Mouse (Mus musculus) fat pad, adult 2 months (tissue): Measurements from ENCODE around the gene Ntmt1.

ENCODE experiments used
- DNase-seq: peaks from one replicate; pipeline ENCODE4 v3.0.0-alpha.2; 2011; ENCODE audit warnings: low read depth, low spot score; ENCODE audit errors: extremely low read depth

The Ntmt1 gene

DNA sequence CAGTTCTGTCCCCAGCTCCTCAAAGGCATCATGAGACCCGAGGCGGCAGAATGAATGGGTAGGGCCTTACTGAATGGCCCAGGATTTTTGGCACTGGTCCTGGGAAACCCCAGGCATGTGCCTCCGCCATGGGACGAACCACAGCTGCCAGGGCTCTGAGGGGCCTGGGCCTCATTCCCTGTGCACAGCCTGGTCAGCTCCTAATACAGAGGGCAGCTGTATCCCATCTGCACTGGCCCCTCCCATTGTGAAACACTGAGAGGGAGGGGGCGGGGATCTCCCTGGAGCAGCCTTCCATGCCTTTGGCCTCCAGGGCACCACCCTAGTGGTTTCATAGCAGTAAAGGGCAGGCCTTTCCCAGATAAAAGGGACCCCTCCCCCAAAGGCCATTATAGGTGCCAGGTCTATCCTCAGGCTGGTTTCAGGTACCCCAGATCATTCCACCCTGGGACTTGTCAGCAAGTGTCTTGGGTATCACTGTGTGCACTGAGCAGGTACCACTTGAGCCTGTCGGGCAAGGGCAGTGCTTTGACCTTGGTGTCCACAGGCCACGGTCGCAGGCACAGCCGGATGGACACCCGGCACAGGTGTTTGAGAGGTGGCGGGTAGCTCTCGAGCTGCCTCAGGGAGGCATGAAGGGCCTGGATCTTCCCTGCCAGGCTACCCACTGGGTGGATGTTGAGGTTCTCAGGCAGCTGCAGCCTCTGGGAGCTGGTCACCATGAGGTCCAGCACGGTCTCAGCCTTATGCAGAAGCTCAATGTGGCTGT lies 15.9 kb downstream of the Ntmt1 start:
- DNase-seq: no peak

DNA sequence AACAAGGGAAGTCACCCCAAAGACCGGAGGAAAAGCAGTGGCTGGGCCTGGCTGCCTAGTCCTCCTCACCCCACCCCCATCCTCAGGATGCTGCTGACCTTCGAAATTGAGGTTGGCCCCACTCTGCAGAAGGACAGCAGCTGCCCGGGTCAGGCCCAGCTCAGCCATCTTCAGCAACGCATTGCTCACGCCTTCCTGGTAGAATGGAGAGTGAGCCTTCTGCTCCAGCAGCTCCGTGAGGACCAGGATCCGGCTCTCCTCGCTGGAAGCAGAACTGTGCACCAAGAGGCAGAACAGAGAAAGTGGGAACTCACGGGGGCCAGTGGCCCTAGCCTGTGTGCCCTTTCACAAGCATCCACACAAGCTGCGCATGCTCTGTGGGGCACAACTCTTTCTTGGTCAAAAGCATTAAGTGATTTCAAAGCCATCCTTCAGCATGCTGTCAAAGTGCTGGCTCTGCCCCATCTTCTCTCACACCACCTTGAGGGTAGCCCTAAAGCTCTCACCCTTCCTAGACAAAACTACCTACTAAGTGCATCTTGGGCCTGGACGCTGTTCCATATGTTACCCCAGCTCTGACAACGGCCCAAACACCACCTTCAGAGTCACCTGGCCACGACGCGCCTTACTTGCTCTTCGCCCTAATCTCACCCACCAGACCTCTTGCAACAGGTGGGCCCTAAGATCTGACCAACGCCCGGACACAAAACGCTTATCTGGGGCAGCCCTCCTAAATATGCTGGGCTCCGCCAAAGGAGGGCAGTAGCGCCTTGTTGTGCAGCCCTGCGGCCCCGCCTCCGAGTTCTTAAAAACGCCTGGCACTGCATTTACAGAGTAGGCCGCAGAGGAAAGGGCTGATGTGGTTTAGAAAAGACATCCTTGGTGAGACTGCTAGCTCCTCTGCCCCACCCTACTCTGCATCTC lies 19.5 kb downstream of the Ntmt1 start:
- no peak for DNase-seq

DNA sequence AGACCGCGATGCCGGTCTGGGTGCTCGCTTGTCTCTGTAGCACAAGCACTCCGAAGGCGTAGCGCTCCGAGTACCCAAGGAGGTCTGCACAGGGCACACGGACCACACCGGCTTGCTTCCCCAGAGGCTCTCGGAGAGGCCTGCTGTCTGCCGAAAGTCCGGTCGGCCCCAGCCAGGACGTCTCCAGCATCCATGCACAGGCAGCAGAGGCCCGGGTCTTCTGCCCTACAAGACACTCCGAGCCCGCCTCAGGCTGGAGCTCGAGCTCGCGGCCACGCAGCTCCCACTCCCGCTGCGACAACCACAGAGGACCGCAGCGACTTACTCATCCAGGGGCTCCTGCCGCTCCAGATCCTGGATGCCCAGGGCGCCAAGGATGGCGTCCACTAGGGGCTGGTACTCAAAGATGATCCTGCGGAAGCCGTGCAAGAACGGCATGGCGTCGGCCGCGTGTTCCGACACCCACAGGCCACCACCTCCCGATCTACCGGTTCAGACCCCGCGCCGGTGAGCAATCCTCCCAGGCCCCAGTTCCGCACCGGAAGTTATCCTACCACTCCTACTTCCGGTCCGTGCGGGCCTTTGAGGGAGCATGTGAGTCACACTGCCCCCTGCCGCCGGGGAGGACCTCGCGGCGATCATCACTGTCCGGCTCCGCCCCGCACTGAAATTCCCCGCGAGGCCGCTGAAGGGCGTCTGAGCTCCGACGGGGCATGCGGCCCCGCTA lies 20.3 kb downstream of the Ntmt1 start:
- DNase-seq: no peak

DNA sequence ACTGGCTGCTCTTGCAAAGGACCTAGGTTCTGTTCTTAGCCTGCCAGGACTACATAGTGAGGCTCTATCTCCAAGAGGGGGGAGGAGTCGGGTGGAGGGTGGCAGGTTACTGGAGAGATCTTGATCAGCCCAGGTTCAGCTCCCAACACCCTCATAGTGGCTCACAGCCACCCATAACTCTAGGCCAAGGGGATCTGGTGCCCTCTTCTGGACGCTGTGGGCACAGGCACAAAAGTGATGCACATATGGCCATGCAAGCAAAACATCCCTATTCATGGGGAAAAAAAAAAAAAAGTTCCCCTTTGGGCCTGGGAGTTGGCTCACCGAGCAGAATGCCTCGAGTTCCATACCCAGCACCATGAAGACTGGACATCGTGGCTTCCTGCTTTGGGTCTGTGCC lies 21.7 kb downstream of the Ntmt1 start:
- DNase-seq: no peak

DNA sequence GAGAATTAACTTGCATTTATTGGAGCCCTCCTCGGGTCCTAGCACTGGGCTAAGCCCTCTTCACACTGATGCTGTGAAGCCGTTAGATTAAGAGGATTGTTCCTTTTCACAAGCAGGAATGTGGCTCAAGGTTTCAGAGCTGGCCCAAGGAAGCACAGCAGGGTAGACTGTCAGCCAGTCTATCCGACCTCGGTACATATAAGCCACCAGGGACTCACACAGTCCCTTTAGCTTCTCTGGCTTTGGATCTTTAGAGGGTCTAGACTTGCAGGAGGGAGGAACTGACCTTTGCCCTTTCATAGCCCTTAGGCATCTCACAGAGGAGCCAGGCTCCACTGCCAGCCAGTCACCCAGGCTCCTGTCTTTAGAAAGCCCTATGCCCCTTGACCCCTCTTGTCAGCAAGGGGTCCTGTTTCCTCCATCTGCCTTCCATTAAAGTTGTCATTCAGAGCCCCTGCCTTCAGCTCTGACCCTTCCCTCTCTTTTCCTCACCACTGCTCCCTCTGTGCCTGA lies 22.7 kb downstream of the Ntmt1 start, which contains the start of gene Asb6:
Asb6 (minus strand) TSS at position 51 of the 513 bp plus-strand sequence.
- no peak for DNase-seq

DNA sequence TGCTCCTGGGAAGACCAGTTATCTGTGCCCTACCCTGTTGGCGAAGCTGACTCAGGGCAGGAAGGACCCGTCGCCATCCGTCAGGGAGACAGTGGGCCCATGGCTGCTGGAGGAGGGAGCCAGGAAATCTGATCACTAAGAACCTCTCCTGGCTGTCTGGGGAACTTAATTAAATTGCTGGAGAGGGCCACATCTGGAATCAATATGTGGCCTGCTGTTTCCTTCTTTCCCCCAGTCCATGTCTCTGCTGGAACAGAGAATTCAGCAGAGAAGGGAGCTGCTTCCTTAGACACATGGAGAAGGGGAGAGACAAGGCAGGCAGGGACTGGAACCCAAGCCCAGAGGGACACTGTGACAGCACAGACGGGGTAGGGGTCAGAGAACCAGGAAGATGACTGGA lies 26.0 kb downstream of the Ntmt1 start:
- DNase-seq: no peak

DNA sequence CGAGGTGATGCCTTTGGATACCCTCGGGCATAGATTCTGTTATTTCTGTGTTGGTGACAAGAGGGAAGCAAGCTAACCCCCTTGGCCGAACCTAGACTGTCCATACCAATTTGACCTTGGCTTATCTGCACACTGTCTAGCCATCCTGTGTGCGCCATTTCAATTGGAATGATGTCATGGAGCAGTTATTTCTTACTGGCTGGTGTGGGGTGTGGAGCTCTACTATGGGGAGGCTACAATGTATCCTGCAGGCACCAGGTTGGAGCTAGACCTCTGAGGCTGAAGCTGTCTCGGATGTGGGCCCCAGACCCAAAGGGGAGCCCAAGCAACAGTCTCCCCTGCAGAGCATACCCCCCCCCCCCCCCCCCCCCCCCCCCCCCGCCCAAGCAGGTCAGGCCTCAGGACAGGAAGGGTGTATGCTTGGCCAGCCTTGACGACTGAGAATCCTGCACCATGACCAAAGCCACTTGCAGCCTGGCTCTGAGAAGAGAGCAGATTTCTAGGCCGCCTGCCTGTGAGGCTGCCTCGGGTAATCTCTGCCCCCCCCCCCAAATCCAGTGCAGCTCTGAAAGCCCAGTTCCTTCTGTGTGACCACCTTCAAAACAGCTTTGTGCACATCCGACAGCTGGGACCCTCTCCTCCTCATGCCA lies 26.9 kb downstream of the Ntmt1 start, which contains the start of gene Prrx2:
Prrx2 (plus strand) TSS at position 600 of the 650 bp plus-strand sequence.
- DNase-seq: no peak

DNA sequence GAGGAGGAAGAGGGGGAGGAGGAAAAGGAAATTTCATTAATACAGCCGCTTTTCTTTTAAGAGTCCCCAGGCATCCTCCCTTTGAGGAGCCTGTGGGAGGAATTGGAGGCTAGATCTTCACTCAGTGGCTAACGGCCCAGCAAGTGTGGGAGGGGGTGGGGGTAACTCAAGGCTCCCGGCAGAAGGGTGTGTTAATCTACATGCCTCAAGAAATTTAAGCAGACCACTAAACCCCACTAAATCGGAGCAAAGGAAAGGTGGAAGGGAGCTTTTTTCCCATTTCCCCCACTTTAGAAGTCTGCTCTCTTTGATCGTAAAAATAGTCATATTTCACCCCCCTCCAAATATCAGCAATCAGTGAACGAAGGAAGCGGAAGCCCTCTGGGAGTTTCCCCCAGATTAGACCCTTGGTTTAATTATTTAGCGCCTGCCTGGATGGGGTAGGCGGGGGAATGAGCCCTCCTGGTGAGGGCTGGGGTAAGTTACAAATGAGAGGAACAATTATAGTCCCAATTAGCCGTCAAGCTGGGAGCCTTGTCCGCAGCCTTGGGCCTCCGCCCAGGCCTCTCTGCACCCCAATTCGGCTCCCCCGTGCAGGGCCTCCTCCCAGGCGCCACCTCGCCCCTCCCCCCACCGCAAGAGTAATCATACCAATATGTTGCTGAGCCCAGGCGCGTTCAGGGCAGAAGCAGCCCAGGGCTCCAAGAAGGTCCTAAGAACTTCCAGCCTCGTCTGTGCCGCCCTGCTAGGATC lies 28.8 kb downstream of the Ntmt1 start:
- no peak for DNase-seq

DNA sequence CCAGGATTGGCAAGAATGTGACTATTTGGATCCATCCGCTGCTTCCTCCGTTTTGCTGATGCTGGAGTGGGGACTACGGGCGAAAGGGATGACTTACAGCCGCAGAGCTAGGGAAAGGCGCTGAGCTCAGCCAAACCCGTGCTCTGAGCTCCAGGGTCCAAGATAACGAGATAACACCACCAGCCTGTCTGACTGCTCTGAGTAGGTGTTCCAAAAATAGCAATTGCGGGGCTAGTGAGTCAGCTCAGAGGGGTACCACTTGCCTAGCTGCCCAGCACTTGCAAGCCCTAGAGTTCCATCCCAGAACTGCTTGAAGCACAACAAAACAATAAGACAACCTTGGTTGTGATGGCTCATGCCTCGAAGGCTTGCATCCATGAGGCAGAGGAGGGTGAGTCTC lies 35.0 kb downstream of the Ntmt1 start:
- DNase-seq: no peak

DNA sequence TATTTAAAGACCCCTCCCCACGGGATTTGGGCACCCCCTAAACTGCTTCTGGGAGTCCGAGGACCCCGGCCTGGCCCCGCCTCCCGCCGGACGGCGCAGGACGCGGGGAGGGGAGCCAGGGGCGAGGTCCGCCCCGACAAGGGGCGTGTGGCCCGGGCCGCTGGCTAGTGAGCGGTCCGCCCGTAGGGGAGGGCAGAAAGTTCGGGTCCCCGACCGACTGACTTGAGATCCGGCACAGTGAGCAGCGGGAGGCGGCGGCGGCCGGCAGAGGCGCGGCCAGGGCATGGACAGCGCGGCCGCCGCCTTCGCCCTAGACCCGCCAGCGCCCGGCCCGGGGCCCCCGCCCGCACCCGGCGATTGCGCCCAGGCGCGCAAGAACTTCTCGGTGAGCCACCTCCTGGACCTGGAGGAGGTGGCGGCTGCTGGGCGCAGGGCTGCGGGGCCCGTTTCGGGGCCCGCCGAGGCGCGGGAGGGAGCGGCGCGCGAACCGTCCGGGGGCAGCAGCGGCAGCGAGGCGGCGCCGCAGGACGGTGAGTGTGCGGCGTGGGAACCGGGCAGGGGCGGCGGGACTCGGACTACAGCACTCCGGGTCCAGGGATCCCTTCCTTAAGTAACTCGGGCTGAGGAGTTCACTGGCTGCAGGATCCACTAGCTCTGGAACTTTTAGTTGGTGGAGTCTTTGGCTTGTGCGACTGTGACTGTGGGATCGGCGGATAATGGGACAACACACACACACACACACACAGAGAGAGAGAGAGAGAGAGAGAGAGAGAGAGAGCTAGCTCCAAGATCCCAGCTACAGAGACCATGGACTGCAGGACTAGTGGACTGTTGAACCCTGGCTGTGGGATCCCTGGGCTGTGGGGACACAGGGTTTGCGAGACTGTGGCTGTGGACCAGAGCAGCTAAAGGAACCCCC lies 37.8 kb downstream of the Ntmt1 start:
- no peak for DNase-seq

DNA sequence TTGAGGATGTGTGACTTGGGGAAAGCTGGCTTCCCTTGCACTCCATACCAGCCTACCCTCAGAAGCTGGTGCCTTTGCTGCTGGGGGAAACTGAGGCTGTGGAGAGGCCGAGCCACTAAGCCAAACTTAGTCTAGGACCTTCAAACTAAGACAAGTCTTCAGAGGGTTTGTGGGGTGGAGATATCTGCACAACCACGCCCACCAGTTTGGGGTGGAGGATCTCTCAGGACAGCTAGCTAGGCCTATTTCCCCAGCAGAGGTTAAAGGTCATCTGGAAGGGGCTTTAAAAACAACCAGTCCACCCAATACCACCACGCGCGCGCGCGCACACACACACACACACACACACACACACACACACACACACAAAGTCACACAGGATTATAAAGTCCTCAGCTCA lies 38.6 kb downstream of the Ntmt1 start:
- DNase-seq: no peak

DNA sequence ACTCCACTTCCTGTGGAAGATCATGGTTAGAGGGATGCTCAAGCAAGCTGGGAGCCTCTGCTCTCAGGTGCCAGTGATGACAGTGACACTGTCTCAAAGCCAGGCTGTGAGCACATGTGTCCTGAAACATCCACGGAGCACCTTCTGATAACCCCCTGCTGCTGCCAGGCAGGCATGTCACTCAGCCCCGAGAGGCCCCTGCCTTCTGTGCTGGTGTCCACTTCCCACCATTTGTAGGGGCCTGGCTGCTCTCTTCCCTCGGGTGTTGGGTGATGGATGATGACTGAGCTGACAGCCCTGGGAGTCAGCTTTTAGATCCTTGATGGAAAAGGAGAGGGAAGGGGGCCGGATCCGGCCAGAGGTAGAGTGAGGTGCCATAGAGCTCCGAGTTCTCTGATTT lies 39.1 kb downstream of the Ntmt1 start:
- no peak for DNase-seq

DNA sequence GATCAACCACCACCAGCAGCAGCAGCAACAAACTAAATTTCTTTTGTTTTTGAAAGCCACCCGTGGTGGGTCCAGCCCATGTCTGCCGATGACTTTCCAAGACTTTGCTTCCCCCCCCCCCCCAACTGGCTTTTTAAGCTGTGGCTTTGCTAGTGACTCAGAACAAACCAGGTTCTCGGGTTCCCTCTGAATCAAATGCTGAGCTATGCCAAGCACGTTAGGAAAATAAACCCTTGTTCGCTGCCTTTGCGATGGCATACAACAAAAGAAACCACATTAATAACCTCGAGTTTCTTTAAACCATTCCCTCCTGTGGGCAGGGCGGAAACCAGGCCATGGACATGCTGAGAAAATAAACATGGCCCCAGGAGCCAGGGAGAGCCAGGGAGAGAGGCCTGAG lies 40.6 kb downstream of the Ntmt1 start:
- DNase-seq: no peak

DNA sequence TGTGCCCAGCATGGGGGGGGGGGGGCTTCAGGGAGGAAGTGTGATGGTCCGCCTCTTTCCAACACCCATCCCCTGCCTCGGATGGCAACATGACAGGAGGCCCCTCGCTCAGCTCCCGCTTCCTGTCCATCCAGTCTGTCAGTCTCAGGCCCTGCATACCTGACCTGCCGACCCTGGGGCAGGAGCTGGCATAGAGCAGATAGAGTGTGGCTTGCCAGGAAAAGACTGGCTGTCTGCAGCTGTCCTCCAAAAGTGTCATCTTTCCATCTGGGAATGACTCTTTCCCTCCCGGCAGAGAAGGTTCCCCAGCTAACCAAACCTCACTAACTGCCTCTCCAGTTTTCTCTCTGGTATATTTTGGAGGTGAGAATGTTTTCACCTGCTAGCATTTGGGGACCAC lies 43.0 kb downstream of the Ntmt1 start:
- DNase-seq: no peak

DNA sequence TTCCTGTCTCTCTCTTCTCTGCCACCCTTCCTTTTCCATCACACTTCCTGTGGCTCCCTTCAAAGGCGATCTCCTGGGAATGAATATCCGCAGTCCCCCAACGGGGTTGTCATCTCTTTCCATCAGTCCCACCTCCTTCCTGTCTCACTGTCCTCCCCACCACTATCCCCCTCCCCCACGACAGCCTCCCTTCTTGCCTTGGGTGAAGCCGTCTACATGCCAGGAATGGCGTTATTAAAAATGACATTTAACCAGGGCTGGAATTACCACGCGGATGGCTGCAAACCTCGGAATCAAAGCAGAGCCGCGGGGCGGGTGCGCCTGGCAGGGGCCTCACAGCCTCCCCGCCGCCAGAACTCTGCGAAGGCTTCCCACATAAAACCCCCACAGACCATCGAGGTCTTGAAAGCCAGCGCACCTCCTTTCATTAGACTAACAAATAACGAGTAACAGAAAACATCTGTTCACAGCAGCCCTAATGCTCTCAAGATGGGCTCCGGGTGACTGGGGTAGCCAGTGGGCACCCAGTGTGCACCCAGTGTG lies 45.2 kb downstream of the Ntmt1 start:
- no peak for DNase-seq

DNA sequence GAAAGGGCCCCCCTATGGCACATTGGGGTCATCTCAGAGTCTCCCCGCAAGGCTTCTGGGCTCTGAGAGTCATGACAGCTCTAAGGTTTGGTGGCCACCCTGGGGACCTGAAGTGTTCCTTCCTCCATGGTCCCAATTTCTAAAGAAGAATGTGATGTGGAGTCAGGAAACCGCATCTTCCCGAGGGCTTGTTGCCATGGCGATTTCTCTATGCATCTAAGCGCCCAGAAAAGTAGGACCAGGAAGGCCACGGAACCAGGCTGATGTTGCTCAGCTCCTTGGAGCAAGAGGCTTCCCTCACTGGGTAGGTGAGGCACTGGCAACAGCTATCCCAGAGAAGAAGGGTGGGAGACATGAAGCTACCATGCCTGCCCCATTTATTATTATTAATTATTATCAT lies 49.5 kb downstream of the Ntmt1 start:
- no peak for DNase-seq

DNA sequence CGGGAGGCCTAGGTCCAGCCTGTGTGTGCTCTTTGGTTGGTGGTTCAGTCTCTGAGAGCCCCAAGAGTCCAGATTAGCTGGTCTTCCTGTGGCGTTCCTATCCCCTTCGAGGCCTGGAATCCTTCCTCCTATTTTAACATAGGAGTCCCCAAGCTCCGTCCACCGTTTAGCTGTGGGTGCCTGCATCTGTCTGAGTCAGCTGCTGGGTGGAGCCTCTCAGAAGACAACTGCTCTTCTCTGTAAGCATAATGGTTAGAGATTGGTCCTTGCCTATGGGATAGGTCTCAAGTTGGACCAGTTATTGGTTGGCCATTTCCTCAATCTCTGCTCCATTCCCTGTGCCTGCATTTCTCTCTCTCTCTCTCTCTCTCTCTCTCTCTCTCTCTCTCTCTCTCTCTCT lies 52.2 kb downstream of the Ntmt1 start:
- DNase-seq: no peak

DNA sequence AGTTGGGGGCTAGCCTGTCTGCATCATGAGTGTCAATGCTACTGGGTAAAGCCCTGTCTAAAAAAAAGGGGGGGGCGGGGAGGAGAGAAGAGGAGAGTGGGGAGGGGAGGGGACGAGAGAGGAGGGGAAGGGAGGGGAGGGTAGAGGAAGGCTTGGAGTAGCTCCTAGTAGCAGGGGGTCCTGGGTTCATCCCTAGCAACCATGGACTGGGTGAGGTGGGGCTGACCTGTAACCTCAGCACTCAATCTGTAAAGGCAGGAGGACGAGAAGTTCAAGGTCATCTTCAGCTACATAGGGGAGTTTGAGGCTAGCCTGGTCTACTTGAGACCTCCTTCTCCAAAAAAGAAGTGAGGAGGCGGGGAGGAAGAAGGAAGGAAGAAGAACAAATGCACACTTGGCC lies 54.5 kb downstream of the Ntmt1 start:
- no peak for DNase-seq

DNA sequence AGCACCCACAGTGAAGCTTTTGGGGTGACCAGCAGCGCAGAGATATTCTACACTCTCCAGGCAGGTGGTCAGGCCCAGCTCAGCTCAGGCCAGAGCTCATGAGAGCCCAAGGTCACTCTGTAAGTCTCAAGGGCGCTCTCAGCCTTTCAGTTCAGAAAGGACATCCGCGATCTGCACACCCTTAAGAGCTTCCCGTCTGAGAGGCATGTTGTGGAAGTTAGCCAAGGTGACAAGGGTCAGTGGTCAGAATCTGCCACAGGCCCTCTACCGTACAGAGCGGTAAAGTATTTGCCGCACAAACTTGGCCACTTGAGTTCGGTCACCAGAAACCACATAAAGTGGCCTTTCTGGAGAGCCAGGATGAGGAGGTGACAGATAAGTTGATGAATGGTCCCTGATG lies 55.9 kb downstream of the Ntmt1 start:
- no peak for DNase-seq
